Mouse (Mus musculus): ENCODE results near the gene Vps26a.
"Not testable (repeated sequence)": the region's sequence is repeated elsewhere in the genome, so short reads cannot be mapped to it uniquely, and the experiment has no call there.

The Vps26a gene

GRCm38 (mm10) chr10:62500088-62500915 is 13.7 kb upstream of the Vps26a start:
- no peak for DNase-seq

- not testable (repeated sequence) for DNase-seq
Measured at GRCm38 (mm10) chr10:62491681-62492080, 5.1 kb upstream of the Vps26a start.

GRCm38 (mm10) chr10:62488266-62488665 is 1.7 kb upstream of the Vps26a start:
- no peak for DNase-seq

GRCm38 (mm10) chr10:62485878-62486582 is 575 bp downstream of the Vps26a start:
- no peak for DNase-seq

- no peak for DNase-seq
Measured at GRCm38 (mm10) chr10:62481108-62481852, 5.3 kb downstream of the Vps26a start.

GRCm38 (mm10) chr10:62476980-62477379 is 9.6 kb downstream of the Vps26a start:
- no peak for DNase-seq

GRCm38 (mm10) chr10:62474944-62475343 is 11.7 kb downstream of the Vps26a start:
- no peak for DNase-seq

GRCm38 (mm10) chr10:62471105-62471504 is 15.5 kb downstream of the Vps26a start:
- DNase-seq, result no peak

- DNase-seq, result no peak
Measured at GRCm38 (mm10) chr10:62469736-62470135, 16.9 kb downstream of the Vps26a start.

GRCm38 (mm10) chr10:62461321-62461720 is 25.3 kb downstream of the Vps26a start:
- DNase-seq, result no peak

- DNase-seq, result not testable (repeated sequence)
Measured at GRCm38 (mm10) chr10:62452001-62452400, 34.6 kb downstream of the Vps26a start.

- no peak for DNase-seq
Measured at GRCm38 (mm10) chr10:62450280-62450640, 36.3 kb downstream of the Vps26a start.

GRCm38 (mm10) chr10:62449364-62450279 is 37.0 kb downstream of the Vps26a start, which contains the start of the genes 4930507D05Rik and Supv3l1:
Gene 4930507D05Rik, plus strand, starts transcription at chr10:62449489.
Gene Supv3l1, minus strand, starts transcription at chr10:62449738.
- peak; percentile 87 for DNase-seq

GRCm38 (mm10) chr10:62430427-62430826 is 56.2 kb downstream of the Vps26a start:
- DNase-seq, result no peak

- DNase-seq, result peak; percentile 29
Measured at GRCm38 (mm10) chr10:62425081-62425871, 61.3 kb downstream of the Vps26a start.

GRCm38 (mm10) chr10:62422255-62422654 is 64.3 kb downstream of the Vps26a start, which contains the start of gene Hkdc1:
Gene Hkdc1, minus strand, starts transcription at chr10:62422491.
- peak; percentile 25 for DNase-seq

- DNase-seq, result no peak
Measured at GRCm38 (mm10) chr10:62421127-62421526, 65.5 kb downstream of the Vps26a start.

- no peak for DNase-seq
Measured at GRCm38 (mm10) chr10:62420399-62420798, 66.2 kb downstream of the Vps26a start.

GRCm38 (mm10) chr10:62419422-62419821 is 67.2 kb downstream of the Vps26a start:
- DNase-seq, result no peak

- no peak for DNase-seq
Measured at GRCm38 (mm10) chr10:62418831-62419356, 67.7 kb downstream of the Vps26a start.

- no peak for DNase-seq
Measured at GRCm38 (mm10) chr10:62413606-62413982, 73.0 kb downstream of the Vps26a start.

All from kidney, adult 11 months (tissue).